Mouse (Mus musculus) liver, adult 10 weeks (tissue): Measurements from ENCODE around the gene Pomt1. TPM values are rescaled to one million over a fixed set of nuclear protein-coding genes. Genes with fewer than 3 reads are reported as not detected.

Experiments used
- polyA plus RNA-seq: library from polyadenylated mRNA; stranded (reverse); fragments of 350-450 nt; fragmentation: Illumina TruSeq; extraction: RNeasy Lipid Tissue Mini Kit (QIAGEN cat#74804); gene quantifications from one replicate; pipeline ENCODE4 v1.2.3, GENCODE M21; 2014; ENCODE audit warnings: low read depth, low replicate concordance

Pomt1 gene
- polyA plus RNA-seq = 4.2 TPM

GRCm38 (mm10) chr2:32235886-32236759 lies at the start of gene Pomt1:
Pomt1 (plus strand) TSS chr2:32236590.

GRCm38 (mm10) chr2:32259657-32260417 lies 23.4 kb downstream of the Pomt1 start, which contains the start of gene Uck1:
Uck1 (minus strand) TSS chr2:32260159.

GRCm38 (mm10) chr2:32287334-32287840 lies 51.0 kb downstream of the Pomt1 start, which contains the start of gene Golga2:
Golga2 (plus strand) TSS chr2:32287384.

GRCm38 (mm10) chr2:32287923-32288367 lies 51.6 kb downstream of the Pomt1 start, which contains the start of gene Swi5:
Swi5 (minus strand) TSS chr2:32288075.

Other genes with a start within 250 kb of the Pomt1 start
- 0.19 TPM for gene Fam78a, start 151.7 kb upstream of the Pomt1 start, polyA plus RNA-seq
- not detected for gene Plpp7, start 141.1 kb upstream of the Pomt1 start, polyA plus RNA-seq
- 7.5 TPM for gene Prrc2b, start 85.5 kb upstream of the Pomt1 start, polyA plus RNA-seq
- gene Uck1, start 23.6 kb downstream of the Pomt1 start, polyA plus RNA-seq = 8.1 TPM
- gene Golga2, start 50.8 kb downstream of the Pomt1 start, polyA plus RNA-seq = 6.7 TPM
- 280 TPM for gene Swi5, start 51.5 kb downstream of the Pomt1 start, polyA plus RNA-seq
- gene Ciz1, start 115.7 kb downstream of the Pomt1 start, polyA plus RNA-seq = 5.5 TPM
- gene Dnm1, start 116.7 kb downstream of the Pomt1 start, polyA plus RNA-seq = not detected
- 1.6 TPM for gene 1110008P14Rik, start 145.3 kb downstream of the Pomt1 start, polyA plus RNA-seq
- gene Lcn2, start 151.7 kb downstream of the Pomt1 start, polyA plus RNA-seq = 10.6 TPM
- gene Ptges2, start 159.3 kb downstream of the Pomt1 start, polyA plus RNA-seq = 2.7 TPM
- 0.58 TPM for gene Naif1, start 213.9 kb downstream of the Pomt1 start, polyA plus RNA-seq
- 43.9 TPM for gene Slc25a25, start 214.9 kb downstream of the Pomt1 start, polyA plus RNA-seq